Mouse (Mus musculus) hematopoietic stem cell, adult 5-6 weeks (primary cell): ENCODE data around the gene Rxfp4. TPM values are rescaled to one million over a fixed set of nuclear protein-coding genes. Genes with fewer than 3 reads are reported as not detected.

Experiments used
- ATAC-seq, 2 experiments: fragments of 125-278 bp in 1 of 2; replicated peaks in 1 of 2; 2 replicates each; pipeline ENCODE4 v1.8.0; 2016 to 2017; ENCODE audit warnings: inconsistent platforms in 2 of 2, mild to moderate bottlenecking in 2 of 2, moderate number of reproducible peaks in 2 of 2, low read depth in 1 of 2, moderate TSS enrichment in 1 of 2; ENCODE audit not compliant: low FRiP score in 2 of 2, poor library complexity in 2 of 2, severe bottlenecking in 2 of 2, insufficient read depth in 1 of 2, low TSS enrichment in 1 of 2
- total RNA-seq: library from RNA; stranded (forward); fragments of 172-1452, 232-1000 nt; gene quantifications from 2 replicates; pipeline ENCODE4 v1.2.3, GENCODE M21; 2017

Rxfp4 gene
- not detected in 2 replicates for total RNA-seq

DNA sequence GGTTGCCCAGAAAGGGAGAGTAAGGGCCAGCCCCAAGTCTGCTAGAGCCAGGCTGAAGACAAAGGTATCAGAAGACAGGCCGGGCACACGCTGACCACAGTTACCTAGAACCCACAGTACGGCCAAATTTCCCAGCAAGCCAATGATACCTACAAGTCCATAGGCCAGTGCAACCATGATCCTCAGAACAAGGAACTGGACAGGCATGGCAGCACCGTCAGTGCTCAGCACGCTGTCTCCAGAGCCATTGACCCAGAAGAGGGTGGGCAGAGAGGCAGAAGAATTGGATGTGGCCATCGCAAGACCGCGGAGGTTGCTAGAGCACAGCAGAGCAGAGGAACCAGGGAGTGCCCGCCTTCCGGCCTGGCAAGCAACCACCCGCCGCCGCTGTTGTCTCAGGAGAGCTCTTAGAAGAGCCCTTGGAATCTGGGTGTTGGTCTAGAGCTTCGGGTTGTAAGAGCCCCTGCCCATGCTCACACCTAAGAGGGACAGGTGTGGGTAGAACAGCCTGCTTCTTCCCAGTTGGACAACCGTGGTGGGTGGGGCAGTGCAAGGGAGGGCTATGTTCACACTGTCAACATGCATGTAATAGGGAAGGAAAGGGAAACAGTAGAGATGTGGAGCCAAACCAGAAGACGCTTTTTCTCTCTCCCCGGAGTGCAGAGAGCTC is at the start of gene Rxfp4:
Gene Rxfp4, minus strand, starts transcription at position 297 of the 670 bp plus-strand sequence.
- no peak for ATAC-seq

DNA sequence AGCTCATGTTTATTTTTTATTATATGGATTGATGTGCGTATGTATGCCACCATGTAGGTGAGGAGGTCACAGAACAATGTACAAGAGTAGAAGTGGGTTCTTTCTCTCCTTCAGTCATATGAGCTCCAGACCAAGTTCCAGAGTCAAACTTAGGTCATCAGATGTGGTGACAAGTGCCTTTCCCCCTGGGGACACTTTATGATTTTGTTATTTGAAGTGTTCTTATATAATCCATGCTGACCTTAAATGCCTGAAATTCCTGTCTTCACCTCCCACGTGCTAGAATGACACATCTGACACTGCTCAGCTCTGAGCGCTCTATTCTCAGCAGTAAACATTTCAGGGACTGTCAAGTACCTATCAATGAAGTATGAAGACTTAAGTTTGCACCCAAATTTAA is 48.3 kb upstream of the Rxfp4 start:
- no peak for ATAC-seq

DNA sequence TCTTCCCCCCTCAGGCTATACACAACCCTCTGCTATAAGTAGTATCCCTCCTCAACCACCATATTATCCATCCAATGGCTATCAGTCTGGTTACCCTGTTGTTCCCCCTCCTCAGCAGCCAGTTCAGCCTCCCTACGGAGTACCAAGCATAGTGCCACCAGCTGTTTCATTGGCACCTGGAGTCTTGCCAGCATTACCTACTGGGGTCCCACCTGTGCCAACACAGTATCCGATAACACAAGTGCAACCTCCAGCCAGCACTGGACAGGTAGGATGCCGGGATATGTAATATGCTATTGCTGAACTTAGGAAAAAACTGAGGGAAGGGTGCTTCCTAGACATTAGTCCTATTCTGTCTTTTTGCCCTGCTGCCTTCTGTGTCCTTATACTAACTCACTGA is 47.3 kb upstream of the Rxfp4 start:
- no peak for ATAC-seq

DNA sequence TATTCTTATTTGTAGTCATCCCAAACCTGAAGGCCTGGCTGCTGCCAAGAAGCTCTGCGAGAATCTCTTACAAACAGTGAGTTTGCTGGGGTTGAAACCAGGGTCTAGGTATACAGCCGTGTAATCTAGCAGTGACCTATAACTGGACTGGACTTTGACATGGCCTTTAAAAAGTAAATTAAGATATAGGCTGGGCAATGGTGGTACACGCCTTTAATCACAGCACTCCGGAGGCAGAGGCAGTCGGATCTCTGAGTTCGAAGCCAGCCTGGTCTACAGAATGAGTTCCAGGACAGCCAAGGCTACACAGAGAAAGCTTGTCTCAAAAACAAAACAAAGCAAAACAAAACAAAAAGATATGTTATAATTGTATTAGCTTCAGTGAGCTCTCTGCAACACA is 45.9 kb upstream of the Rxfp4 start:
- no peak for ATAC-seq

DNA sequence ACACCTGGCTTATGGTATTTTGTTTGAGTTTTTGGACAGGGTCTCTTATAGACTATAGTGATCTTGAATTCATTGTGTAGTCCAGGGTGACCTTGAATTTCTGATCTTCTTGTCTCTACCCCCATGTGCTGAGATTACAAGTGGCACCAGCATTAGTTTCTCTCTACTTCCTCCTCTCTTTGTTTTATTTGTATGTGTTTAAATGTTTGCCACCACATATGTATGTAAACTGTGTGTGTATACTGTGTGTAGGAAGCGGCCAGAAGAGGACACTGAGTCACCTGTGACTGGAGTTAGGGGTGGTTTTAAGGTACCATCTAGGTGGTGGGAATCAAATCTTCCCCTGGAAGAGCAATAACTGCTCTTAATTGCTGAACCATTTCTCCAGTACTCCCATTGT is 45.1 kb upstream of the Rxfp4 start:
- ATAC-seq = no peak

DNA sequence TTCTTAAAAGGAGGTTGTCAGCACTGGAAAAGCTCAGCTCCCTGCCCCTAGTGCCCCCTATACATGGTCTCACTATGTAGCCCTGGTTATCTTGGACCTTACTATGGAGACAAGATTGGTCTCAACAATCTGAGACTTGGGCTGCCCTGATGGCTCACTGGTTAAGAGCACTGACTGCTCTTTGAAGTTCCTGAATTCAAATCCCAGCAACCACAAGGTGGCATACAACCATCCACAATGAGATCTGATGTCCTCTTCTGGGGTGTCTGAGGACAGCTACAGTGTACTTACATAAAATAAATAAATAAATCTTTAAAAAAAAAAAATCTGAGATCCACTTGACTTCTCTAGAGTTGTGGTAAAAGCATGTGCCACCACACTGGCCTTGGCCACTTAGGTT is 42.6 kb upstream of the Rxfp4 start:
- no peak for ATAC-seq

DNA sequence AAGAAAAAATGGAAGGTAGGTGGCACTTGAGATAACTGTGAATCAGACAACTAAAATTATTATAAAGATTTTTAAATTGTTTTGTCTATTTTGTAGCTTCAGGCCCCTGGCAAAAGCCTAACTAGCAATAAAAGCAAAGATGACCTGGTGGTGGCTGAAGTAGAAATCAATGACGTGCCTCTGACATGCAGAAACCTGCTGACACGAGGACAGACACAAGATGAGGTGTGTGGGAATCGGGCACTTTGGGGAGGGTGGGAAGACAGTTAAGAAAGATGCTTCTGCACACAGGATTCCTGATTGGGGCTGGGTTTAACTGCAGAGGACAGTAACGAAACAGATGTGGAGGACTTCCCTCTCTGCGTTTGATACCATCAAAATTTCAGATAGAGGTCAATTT is 36.1 kb upstream of the Rxfp4 start:
- ATAC-seq = no peak

DNA sequence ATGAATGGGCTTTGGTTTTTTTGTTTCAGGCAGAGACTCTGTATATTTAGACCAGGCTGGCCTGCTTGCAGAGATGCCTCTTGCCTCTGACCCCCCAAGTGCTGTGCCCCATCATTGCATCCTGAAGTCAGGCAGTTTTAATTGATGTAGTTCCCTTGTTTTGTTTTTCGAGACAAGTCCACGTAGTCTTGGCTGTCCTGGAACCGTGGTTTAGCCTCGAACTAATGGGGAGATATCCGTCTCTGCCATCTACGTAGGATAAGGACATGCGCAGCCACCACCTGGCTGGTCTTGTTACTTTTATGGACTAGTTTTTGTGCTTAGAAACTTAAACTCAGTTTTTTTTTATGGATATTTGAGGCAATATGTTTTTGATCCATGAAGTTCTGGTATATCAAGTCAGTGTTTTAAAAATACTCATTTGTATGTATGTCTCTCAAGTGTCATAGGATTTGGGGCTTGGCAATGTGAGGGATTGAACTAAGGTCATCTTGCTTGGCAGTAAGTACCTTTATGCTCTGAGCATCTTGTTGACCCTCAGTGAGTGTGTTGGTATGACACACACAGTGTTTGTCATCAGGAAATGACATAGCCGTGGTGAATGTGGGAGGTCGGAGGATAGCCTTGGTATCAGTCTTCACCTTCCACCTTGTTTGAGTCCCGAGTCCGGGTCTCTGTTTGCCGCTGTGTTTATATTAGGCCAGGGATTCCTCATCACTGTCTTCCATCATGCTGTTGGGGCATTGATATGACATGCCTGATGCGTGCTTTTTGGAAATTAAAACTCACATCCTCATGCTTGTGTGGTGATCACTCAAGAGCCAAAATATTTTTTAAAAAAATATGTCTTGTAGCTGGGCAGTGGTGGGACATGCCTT is 34.0 kb upstream of the Rxfp4 start:
- no peak for ATAC-seq

DNA sequence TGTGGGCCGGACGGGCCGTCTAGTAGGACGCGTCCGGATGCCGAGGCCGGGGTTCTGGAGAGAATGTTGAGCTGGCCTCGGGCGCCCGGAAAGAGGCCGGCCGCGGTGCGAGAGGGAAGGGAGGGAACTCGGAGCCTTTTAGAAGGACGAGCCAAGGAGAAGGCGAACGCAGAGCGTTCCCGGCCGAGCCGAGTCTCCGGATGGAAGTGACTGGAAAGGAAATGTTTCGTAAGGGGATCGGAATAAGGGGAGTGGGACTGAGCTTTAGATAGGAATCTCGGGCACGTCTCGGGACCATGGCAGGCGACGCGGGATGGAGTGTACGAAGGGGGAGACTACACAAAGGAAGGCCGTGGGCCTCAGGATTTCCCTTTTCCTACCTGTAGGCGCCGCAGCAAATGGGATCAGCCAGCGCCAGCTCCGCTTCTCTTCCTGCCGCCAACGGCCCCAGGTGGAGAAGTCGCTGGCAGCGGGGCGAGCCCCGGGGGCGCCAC is 33.1 kb upstream of the Rxfp4 start:
- peak in 1 of 2 experiments; percentile 12; a peak in 2 of 4 replicates for ATAC-seq

DNA sequence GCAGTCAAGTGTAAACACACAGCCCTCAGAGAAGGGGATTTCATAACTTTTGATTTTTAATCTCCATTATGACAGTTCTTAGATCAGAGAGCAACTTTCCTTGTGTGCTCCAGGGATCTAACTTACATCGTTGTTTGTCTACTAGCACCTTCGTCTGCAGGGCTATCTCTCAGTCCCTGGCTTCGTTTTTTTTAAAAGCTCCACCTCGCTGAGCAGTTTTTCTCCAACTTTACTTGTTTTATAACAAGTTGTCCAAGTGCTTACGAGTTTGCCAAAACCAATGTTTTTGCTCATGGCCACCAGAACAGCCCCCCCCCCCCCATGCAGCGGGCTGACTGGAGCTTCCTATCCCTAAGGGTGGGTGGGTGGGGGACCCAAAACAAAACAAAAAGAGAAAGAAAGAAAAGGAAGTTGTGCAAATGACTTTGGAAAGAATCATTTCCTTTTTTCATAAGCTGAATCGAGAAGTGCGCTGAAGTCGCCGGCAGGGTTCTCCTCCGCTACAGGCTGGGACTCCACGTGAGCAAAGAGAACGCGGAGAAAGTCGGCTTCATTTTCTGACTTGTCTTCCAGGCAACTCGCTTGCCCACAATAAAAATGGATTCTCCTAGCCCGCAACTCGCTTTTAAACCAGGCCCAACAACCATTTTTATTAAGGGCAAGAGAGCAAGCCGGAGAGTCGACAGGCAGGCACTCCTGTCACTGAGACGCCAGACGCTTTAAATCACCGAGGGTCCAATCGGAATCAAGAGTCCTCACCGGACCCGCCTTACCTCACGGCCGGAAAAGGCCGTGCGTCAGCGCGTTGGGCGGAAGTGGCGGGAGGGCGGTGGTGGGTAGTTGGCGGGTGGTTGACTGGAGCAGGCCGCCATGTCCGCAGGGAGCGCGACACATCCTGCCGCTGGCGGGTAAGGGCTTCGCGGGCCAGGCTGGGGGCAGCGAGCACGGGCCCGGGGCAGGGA is 32.3 kb upstream of the Rxfp4 start, which contains the start of gene Khdc4:
Gene Khdc4, plus strand, starts transcription at position 824 of the 962 bp plus-strand sequence.
- ATAC-seq = peak; percentile 98

DNA sequence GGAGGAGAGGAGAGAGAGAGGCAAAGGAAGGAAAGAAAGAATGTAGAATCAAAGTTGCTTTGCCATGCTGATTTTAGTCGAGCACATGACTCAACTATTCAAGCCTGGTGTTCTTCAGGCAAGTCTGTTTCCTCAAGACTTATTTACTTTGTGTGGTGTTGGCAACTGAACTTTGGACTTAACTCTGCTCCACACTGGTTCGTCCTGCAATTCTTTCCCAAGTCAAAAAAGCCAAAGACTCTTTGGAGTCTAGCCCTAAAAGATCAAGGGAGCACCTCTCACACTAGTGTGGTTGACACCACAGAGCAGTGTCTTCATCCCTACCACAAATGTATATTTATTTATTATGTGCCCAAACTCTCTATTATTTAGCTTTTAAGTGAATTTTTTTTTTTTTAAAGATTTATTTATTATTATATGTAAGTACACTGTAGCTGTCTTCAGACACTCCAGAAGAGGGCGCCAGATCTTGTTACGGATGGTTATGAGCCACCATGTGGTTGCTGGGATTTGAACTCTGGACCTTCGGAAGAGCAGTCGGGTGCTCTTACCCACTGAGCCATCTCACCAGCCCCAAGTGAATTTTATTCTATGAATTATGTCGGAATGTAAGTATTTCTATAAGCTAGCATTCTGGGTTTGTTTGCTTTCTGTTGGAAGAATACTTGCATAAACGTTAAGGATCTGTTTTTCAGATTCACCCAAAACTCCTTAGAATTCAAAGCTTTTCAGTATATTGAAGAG is 31.5 kb upstream of the Rxfp4 start:
- ATAC-seq = no peak

DNA sequence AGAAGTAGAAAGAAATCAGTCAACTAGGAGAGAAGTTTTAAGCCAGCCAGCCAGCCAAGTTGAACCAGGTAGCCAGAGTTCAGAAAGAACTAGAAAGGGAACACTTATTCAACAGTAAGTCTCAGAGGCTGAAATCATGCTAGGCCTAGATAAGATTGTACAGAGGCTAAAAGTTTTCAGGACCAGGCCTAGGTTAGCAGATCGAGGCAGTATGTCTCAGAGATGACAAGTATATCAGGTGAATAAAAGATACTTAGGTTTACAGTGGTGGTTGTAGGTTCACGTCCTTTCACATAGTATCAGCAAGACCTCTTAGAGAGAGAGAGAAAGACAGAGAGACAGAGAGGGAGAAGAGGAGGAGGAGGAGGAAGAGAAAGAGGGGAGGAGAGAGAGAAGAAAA is 30.9 kb upstream of the Rxfp4 start:
- ATAC-seq = no peak

DNA sequence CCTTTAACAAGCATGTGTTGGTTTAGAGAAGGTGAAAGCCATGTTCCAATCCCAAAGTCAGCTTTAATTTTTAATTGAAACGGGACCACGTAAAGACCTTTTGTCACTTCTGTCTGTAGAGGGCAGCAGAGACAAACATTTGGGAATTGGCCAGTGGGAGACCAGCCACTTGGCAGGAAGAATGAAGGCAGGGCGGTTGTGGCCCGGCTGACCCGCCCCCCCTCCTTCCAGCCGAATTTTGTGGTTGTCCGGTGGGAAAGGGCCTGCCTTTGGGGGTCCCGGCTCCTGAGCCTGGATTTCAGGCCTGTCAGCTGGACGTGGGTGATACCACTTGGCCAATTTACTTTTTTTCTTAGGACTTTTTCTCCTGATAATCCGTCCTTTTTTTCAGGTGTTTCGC is 24.5 kb upstream of the Rxfp4 start:
- peak; percentile 76 to 86 for ATAC-seq

DNA sequence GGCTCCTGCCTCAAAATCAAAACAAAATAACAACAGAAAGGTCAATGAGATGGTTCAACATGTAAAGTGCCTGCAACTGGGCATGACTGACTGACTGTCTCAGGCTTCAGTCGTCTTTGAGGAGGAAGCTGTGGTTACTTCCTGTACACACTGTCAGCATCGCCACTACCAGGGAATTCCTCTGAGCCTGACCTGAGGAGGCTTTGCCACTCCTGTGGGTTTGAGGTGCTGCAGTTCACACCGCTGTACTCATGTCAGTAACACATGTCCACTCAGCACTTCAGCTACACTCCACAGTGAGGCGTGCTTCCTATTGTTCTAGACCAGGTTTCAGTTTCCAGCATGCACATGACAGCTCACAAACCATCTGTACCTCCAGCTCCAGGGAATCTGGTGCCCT is 11.2 kb upstream of the Rxfp4 start:
- ATAC-seq = peak; percentile 62 to 87

DNA sequence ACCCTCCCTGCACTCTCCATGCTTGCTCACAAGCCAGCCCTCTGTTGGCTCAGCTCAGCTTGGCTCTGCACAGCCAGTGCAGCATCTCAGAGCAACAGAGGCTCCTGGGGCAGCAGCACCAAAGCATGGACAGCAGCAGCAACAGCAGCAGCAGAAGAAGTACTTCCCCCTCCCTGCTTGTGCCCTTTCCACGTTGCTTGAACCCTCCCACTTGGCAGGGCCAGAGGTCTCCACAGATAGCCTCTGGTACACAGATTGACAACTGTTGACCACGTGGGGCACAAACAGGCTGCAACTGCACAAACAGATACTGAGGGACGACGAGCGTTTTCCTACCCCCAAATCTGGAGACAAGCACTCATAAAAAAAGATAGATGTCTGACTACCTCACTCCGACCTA is 6.9 kb upstream of the Rxfp4 start:
- no peak for ATAC-seq

DNA sequence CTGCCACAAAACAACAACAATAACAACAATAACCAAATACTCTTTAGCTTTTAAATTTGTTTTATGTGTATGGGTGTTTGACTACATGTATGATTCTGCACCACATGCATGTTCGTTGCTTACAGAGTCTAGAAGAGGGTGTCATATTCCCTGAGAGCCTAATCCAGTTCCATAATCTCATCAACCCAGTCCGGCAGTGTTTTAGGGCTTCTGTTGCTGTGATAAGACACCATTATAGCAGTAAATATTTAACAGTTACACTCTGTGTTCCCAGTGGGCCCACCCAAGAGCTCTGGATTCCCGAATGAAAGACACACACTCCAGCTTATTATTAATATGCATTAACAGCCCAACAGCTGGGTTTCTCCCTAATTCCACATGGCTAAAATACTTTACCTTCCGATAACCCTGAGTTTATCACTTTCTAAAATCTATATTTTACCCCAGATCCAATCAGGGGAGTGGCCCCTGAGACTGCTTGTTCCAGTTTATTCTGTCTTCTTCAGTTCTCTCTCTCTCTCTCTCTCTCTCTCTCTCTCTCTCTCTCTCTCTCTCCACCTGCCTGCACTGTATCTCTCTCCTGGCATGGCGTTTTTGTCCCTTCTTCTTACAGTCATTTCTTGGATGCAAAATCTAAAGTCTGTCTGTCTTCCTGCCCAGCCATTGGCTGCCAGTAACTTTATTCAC is 5.6 kb upstream of the Rxfp4 start:
- no peak for ATAC-seq
